Mouse (Mus musculus): Measurements from ENCODE around the gene Hbs1l. TPM values are rescaled to one million over a fixed set of nuclear protein-coding genes. Genes with fewer than 3 reads are reported as not detected.

The Hbs1l gene
- polyA plus RNA-seq (2014; fragmentation: Nextera tagmentation; extraction: Ambion mirVana) = 125 and 134 TPM in 2 replicates

- ATAC-seq (ENCODE audit: low FRiP score) (peak; percentile 99), DNase-seq (ENCODE audit: low spot score) (peak; percentile 96)
- Histone ChIP-seq H3K9me3 (ENCODE audit: control insufficient read depth, low read length) (no peaks in the 10 kb centered on the region), H3K36me3 (ENCODE audit: control insufficient read depth, insufficient read depth, low read length) (peaks cover 3% of the 10 kb centered on the region; the same call in 1 of the 2 replicates), H3K4me2 (replicated peaks; ENCODE audit: low read depth, low read length) (peak within 1 kb of the TSS; percentile 54), H3K4me3 (ENCODE audit: low read depth, low read length) (peak within 1 kb of the TSS; percentile 91), H3K27ac (ENCODE audit: low read depth, low read length) (0 out of 2 replicates have a peak within 1 kb of the TSS, but pooled peaks have one; percentile 5), H3K9ac (ENCODE audit: low read depth, low read length) (peak within 1 kb of the TSS; percentile 90), H3K4me1 (replicated peaks; ENCODE audit: control insufficient read depth, insufficient read depth, low read length) (no peaks in the 10 kb centered on the region), H3K27me3 (ENCODE audit: control insufficient read depth, insufficient read depth, low read length) (no peaks in the 10 kb centered on the region)
- WGBS = under 1% methylated on average over 72 of the region's 81 CpGs
Observed at GRCm38 (mm10) chr10:21295759-21296621, at the start of gene Hbs1l. TSS of gene Hbs1l (plus strand) at chr10:21295979.

GRCm38 (mm10) chr10:21248556-21248955 is 47.2 kb upstream of the Hbs1l start:
- Histone ChIP-seq H3K4me1 (replicated peaks; ENCODE audit: control insufficient read depth, insufficient read depth, low read length) (no peaks in the 10 kb centered on the region), H3K27ac (ENCODE audit: low read depth, low read length) (no peak overlapping the region), H3K27me3 (ENCODE audit: control insufficient read depth, insufficient read depth, low read length) (no peaks in the 10 kb centered on the region), H3K9me3 (ENCODE audit: control insufficient read depth, low read length) (no peaks in the 10 kb centered on the region), H3K9ac (ENCODE audit: low read depth, low read length) (no peak overlapping the region), H3K36me3 (ENCODE audit: control insufficient read depth, insufficient read depth, low read length) (no peaks in the 10 kb centered on the region), H3K4me2 (replicated peaks; ENCODE audit: low read depth, low read length) (no peak overlapping the region), H3K4me3 (ENCODE audit: low read depth, low read length) (no peak overlapping the region)
- ATAC-seq (ENCODE audit: low FRiP score) (no peak), DNase-seq (ENCODE audit: low spot score) (no peak)
- WGBS = 82% methylated on average over 4 of the region's 4 CpGs

GRCm38 (mm10) chr10:21251881-21252534 is 43.8 kb upstream of the Hbs1l start:
- no peak for ATAC-seq (ENCODE audit: low FRiP score)
- Histone ChIP-seq H3K9ac (ENCODE audit: low read depth, low read length) (no peak overlapping the region), H3K27me3 (ENCODE audit: control insufficient read depth, insufficient read depth, low read length) (no peaks in the 10 kb centered on the region), H3K9me3 (ENCODE audit: control insufficient read depth, low read length) (no peaks in the 10 kb centered on the region), H3K36me3 (ENCODE audit: control insufficient read depth, insufficient read depth, low read length) (no peaks in the 10 kb centered on the region), H3K4me2 (replicated peaks; ENCODE audit: low read depth, low read length) (no peak overlapping the region), H3K27ac (ENCODE audit: low read depth, low read length) (no peak overlapping the region), H3K4me3 (ENCODE audit: low read depth, low read length) (no peak overlapping the region), H3K4me1 (replicated peaks; ENCODE audit: control insufficient read depth, insufficient read depth, low read length) (no peaks in the 10 kb centered on the region)
- WGBS = 68% methylated on average over 15 of the region's 15 CpGs
- DNase-seq (ENCODE audit: low spot score) = no peak

GRCm38 (mm10) chr10:21252800-21253199 is 43.0 kb upstream of the Hbs1l start:
- Histone ChIP-seq H3K4me2 (replicated peaks; ENCODE audit: low read depth, low read length) (no peak overlapping the region), H3K4me3 (ENCODE audit: low read depth, low read length) (no peak overlapping the region), H3K27me3 (ENCODE audit: control insufficient read depth, insufficient read depth, low read length) (no peaks in the 10 kb centered on the region), H3K9ac (ENCODE audit: low read depth, low read length) (no peak overlapping the region), H3K36me3 (ENCODE audit: control insufficient read depth, insufficient read depth, low read length) (no peaks in the 10 kb centered on the region), H3K9me3 (ENCODE audit: control insufficient read depth, low read length) (no peaks in the 10 kb centered on the region), H3K27ac (ENCODE audit: low read depth, low read length) (no peak overlapping the region), H3K4me1 (replicated peaks; ENCODE audit: control insufficient read depth, insufficient read depth, low read length) (no peaks in the 10 kb centered on the region)
- 81% methylated on average over 4 of the region's 4 CpGs for WGBS
- no peak for DNase-seq (ENCODE audit: low spot score)
- no peak for ATAC-seq (ENCODE audit: low FRiP score)

DNA sequence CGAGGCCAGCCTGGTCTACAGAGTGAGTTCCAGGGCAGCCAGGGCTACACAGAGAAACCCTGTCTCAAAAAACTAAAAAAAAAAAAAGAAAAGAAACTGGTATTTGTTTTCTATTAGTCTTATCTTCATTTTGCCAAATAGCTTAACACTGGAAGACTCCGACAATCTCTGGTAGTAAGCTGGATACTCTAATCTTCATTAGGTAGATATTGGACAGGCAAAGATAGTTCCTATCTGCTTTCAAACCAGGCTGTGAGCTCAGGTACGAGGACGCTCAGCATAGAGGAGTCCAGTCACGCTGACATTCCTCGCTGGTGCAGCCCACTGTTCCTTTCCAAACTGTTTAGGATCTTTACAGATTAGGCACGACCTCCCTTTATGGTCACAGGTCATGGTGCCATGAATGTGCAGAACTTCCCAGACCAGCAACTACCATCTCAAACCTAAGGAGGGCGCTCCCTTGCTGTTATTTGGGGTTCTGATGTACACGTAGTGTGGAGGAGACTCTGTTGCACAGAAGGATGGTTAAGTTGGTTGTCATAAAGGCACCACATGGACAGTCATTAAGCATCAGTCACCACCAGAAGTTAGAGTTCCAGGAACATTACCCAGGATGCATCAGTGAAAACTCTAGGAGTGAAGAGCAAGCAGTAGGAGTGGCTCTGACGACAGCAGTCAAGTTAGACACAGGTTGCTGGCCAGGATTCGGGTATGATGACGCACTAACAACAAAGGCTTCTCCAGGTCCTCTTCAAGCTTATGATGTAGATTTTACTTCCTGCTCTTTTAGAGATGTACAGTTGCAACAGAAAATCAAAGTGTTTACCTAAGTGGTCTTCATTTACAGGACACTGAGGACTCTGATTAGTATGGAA is 41.3 kb upstream of the Hbs1l start:
- Histone ChIP-seq H3K4me3 (ENCODE audit: low read depth, low read length) (no peak overlapping the region), H3K27me3 (ENCODE audit: control insufficient read depth, insufficient read depth, low read length) (no peaks in the 10 kb centered on the region), H3K4me2 (replicated peaks; ENCODE audit: low read depth, low read length) (no peak overlapping the region), H3K9me3 (ENCODE audit: control insufficient read depth, low read length) (no peaks in the 10 kb centered on the region), H3K36me3 (ENCODE audit: control insufficient read depth, insufficient read depth, low read length) (no peaks in the 10 kb centered on the region), H3K4me1 (replicated peaks; ENCODE audit: control insufficient read depth, insufficient read depth, low read length) (no peaks in the 10 kb centered on the region), H3K27ac (ENCODE audit: low read depth, low read length) (no peak overlapping the region), H3K9ac (ENCODE audit: low read depth, low read length) (no peak overlapping the region)
- no peak for ATAC-seq (ENCODE audit: low FRiP score)
- WGBS = 86% methylated on average over 12 of the region's 12 CpGs
- no peak for DNase-seq (ENCODE audit: low spot score)

DNA sequence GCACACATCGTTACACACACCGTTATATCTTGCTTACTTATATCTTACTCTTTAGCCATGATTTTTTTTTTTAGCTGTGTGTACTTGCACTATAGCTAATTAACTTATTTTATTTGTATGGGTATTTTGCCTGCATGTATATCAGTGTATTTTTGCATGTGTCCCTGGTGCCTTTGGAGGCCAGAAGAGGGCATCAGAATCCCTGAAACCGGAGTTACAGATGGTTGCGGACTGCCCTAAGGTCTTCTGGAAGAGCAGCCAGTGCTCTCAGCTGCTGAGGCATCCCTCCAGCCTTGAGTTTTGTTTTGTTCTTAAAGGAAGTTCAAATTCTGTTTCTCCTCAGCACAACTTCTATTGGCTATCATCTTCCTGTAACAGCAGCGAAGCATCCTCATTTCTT is 38.5 kb upstream of the Hbs1l start:
- no peak overlapping the region for H3K9ac ChIP-seq (ENCODE audit: low read depth, low read length)
- no peak overlapping the region for H3K4me3 ChIP-seq (ENCODE audit: low read depth, low read length)
- 78% methylated on average over 5 of the region's 5 CpGs for WGBS
- DNase-seq (ENCODE audit: low spot score) (no peak), ATAC-seq (ENCODE audit: low FRiP score) (no peak)
- H3K36me3 ChIP-seq (ENCODE audit: control insufficient read depth, insufficient read depth, low read length) = no peaks in the 10 kb centered on the region
- H3K4me2 ChIP-seq (replicated peaks; ENCODE audit: low read depth, low read length) = no peak overlapping the region
- H3K4me1 ChIP-seq (replicated peaks; ENCODE audit: control insufficient read depth, insufficient read depth, low read length) = no peaks in the 10 kb centered on the region
- H3K27me3 ChIP-seq (ENCODE audit: control insufficient read depth, insufficient read depth, low read length) = no peaks in the 10 kb centered on the region
- H3K9me3 ChIP-seq (ENCODE audit: control insufficient read depth, low read length) = no peaks in the 10 kb centered on the region
- H3K27ac ChIP-seq (ENCODE audit: low read depth, low read length) = no peak overlapping the region

DNA sequence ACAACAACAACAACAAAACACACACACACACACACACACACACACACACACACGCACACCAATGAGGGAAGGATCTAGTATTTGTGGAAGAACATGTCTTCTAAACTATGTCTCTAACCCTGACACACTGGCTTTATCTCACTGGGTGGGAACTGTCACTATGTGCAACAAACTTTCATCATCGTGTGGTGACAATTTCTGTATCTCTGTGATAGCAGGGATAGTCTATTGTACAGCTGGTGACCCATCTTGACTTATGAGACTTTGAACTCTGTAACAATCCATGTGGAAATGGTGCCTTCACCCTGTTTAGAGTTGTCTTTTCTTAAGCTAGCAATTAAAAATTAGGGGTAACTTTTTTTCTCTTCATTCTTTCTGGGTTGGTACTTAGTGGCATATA is 36.1 kb upstream of the Hbs1l start:
- no peaks in the 10 kb centered on the region for H3K9me3 ChIP-seq (ENCODE audit: control insufficient read depth, low read length)
- WGBS = 77% methylated on average over 2 of the region's 2 CpGs
- H3K9ac ChIP-seq (ENCODE audit: low read depth, low read length) = no peak overlapping the region
- H3K27ac ChIP-seq (ENCODE audit: low read depth, low read length) = no peak overlapping the region
- ATAC-seq (ENCODE audit: low FRiP score) = no peak
- H3K27me3 ChIP-seq (ENCODE audit: control insufficient read depth, insufficient read depth, low read length) = no peaks in the 10 kb centered on the region
- no peak for DNase-seq (ENCODE audit: low spot score)
- no peaks in the 10 kb centered on the region for H3K36me3 ChIP-seq (ENCODE audit: control insufficient read depth, insufficient read depth, low read length)
- no peak overlapping the region for H3K4me2 ChIP-seq (replicated peaks; ENCODE audit: low read depth, low read length)
- H3K4me3 ChIP-seq (ENCODE audit: low read depth, low read length) = no peak overlapping the region
- H3K4me1 ChIP-seq (replicated peaks; ENCODE audit: control insufficient read depth, insufficient read depth, low read length) = no peaks in the 10 kb centered on the region

- no peaks in the 10 kb centered on the region for H3K27me3 ChIP-seq (ENCODE audit: control insufficient read depth, insufficient read depth, low read length)
- ATAC-seq (ENCODE audit: low FRiP score) (no peak), DNase-seq (ENCODE audit: low spot score) (no peak)
Observed at GRCm38 (mm10) chr10:21265188-21265587, 30.6 kb upstream of the Hbs1l start.

More at GRCm38 (mm10) chr10:21265188-21265587, 30.6 kb upstream of the Hbs1l start:
- Histone ChIP-seq H3K9me3 (ENCODE audit: control insufficient read depth, low read length) (no peaks in the 10 kb centered on the region), H3K36me3 (ENCODE audit: control insufficient read depth, insufficient read depth, low read length) (no peaks in the 10 kb centered on the region), H3K4me1 (replicated peaks; ENCODE audit: control insufficient read depth, insufficient read depth, low read length) (no peaks in the 10 kb centered on the region), H3K27ac (ENCODE audit: low read depth, low read length) (no peak overlapping the region), H3K4me2 (replicated peaks; ENCODE audit: low read depth, low read length) (no peak overlapping the region), H3K4me3 (ENCODE audit: low read depth, low read length) (no peak overlapping the region), H3K9ac (ENCODE audit: low read depth, low read length) (no peak overlapping the region)
- 88% methylated on average over 11 of the region's 11 CpGs for WGBS
